Mouse (Mus musculus): ENCODE data around the gene Chrnb4. TPM values are rescaled to one million over a fixed set of nuclear protein-coding genes. Genes with fewer than 3 reads are reported as not detected.

The Chrnb4 gene
- polyA plus RNA-seq, 1 experiment from 2014 or later = 0.10 TPM

DNA sequence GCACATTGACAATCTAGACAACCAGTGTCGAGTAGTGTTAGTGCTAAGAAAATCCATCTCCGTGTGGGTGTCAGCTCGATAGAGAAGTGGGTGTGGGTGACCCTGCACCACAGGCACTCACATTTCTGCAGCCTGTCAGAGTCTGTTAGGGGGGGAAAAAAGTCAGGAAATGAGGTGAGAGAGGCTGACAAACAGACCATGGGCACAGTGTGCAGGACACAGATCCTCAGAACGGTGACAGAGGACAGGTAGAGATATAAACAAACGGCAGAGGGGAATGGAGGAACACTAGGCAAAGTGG, 19.3 kb upstream of the Chrnb4 start:
- no peaks in the 10 kb centered on the region for H3K9me3 ChIP-seq (ENCODE audit: low read length)
- no peak overlapping the region for H3K4me3 ChIP-seq (ENCODE audit: low read depth, low read length)
- H3K4me2 ChIP-seq (replicated peaks; ENCODE audit: low read depth, low read length) = no peak overlapping the region
- ATAC-seq (no peak), DNase-seq (ENCODE audit: low spot score) (no peak)
- H3K9ac ChIP-seq (replicated peaks; ENCODE audit: low read depth) = no peak overlapping the region
- no peaks in the 10 kb centered on the region for H3K27me3 ChIP-seq (replicated peaks; ENCODE audit: insufficient read depth, low read length)
- TF ChIP-seq EP300 (IDR thresholded peaks at IDR 0.05) (no peak), CTCF (IDR thresholded peaks at IDR 0.05) (no peak)
- H3K27ac ChIP-seq (ENCODE audit: low read length) = no peak overlapping the region
- WGBS = 20% methylated on average over 5 of the region's 5 CpGs
- no peaks in the 10 kb centered on the region for H3K4me1 ChIP-seq (ENCODE audit: insufficient read depth, low read depth, low read length)
- H3K36me3 ChIP-seq (ENCODE audit: insufficient read depth, low read length) = no peaks in the 10 kb centered on the region

DNA sequence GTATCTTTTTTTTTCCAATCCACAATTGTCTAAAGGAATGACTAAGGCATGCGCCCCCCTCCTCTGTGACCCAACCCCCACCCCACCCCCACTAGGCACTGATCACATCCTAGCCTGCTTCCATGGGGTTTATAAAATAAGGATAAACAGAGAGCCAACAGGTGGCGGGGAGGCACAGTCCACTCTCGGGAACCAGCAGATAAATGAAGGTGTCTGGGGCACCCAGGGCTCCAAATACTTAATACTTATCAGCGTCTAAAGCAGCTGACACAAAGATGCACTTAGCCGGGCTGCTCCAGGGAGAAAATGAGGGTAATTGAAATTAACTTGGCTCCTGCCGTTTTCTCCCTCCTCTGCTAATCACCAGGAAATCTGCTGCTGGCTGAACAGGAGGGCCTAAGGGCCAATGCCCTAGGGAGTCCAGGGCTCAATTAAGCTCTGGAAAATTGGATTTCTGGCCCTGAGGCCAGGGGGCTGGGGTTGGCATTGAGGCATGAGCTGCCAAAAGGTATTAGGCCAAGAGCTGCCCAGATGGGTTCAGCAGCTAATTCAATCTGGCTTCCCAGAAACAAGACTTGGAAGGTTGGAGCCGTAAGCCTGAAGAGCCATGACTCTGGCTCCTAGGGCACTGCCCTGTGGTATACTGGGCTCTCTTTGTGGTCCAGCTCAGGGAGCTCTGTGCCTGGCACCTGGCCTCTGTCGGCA, 18.8 kb upstream of the Chrnb4 start:
- no peak for ATAC-seq
- no peak overlapping the region for H3K4me2 ChIP-seq (replicated peaks; ENCODE audit: low read depth, low read length)
- 28% methylated on average over 8 of the region's 8 CpGs for WGBS
- no peaks in the 10 kb centered on the region for H3K36me3 ChIP-seq (ENCODE audit: insufficient read depth, low read length)
- H3K9me3 ChIP-seq (ENCODE audit: low read length) = no peaks in the 10 kb centered on the region
- H3K27me3 ChIP-seq (replicated peaks; ENCODE audit: insufficient read depth, low read length) = no peaks in the 10 kb centered on the region
- TF ChIP-seq EP300 (IDR thresholded peaks at IDR 0.05) (no peak), CTCF (IDR thresholded peaks at IDR 0.05) (no peak)
- H3K4me1 ChIP-seq (ENCODE audit: insufficient read depth, low read depth, low read length) = no peaks in the 10 kb centered on the region
- no peak overlapping the region for H3K4me3 ChIP-seq (ENCODE audit: low read depth, low read length)
- no peak for DNase-seq (ENCODE audit: low spot score)
- H3K27ac ChIP-seq (ENCODE audit: low read length) = no peak overlapping the region
- H3K9ac ChIP-seq (replicated peaks; ENCODE audit: low read depth) = no peak overlapping the region

DNA sequence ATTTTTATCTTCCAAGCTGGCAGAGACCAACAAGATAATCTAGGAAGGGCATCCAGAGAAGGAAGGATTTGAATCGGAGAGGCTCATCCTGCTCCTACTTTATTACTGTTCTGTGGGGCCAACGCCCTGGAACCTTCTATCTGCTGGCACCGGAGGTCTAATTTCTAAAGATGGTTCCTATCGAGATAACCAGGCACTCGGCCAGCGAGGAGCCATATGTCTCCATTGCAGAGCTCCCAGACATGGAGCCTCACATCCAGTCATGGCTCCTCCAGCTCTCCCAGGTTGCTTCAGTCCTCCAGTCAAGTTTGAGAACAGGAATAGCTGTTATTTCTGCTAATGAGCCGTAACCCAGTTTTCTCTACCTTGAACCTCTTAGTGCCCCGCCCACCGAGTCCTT, 16.7 kb upstream of the Chrnb4 start:
- Histone ChIP-seq H3K27ac (ENCODE audit: low read length) (no peak overlapping the region), H3K4me3 (ENCODE audit: low read depth, low read length) (no peak overlapping the region), H3K9ac (replicated peaks; ENCODE audit: low read depth) (no peak overlapping the region), H3K9me3 (ENCODE audit: low read length) (no peaks in the 10 kb centered on the region), H3K4me1 (ENCODE audit: insufficient read depth, low read depth, low read length) (no peaks in the 10 kb centered on the region), H3K36me3 (ENCODE audit: insufficient read depth, low read length) (no peaks in the 10 kb centered on the region), H3K4me2 (replicated peaks; ENCODE audit: low read depth, low read length) (no peak overlapping the region), H3K27me3 (replicated peaks; ENCODE audit: insufficient read depth, low read length) (no peaks in the 10 kb centered on the region)
- TF ChIP-seq EP300 (IDR thresholded peaks at IDR 0.05) = no peak
- no peak for TF ChIP-seq CTCF (IDR thresholded peaks at IDR 0.05)
- 84% methylated on average over 9 of the region's 9 CpGs for WGBS
- DNase-seq (ENCODE audit: low spot score) = no peak
- ATAC-seq = no peak

DNA sequence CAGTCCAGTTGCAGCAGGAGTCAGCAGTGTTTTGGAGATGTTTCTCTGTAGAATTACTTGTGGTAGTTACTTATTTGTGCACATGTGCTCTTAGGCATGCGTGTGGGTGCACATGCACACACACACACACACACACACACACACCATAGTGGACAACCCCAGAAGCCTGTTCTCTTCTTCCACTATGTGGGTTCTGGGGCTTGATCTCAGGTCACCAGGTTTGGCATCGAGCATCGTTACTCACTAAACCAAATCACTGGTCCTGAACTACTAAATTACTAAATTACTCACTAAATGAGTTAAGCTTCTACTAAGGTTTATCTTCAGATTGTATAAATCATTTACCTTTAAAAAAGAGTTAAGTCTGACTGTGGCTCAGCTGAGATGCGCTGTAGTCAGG, 9.5 kb upstream of the Chrnb4 start:
- DNase-seq (ENCODE audit: low spot score) (no peak), ATAC-seq (no peak)
- 82% methylated on average over 4 of the region's 4 CpGs for WGBS
- Histone ChIP-seq H3K27me3 (replicated peaks; ENCODE audit: insufficient read depth, low read length) (no peaks in the 10 kb centered on the region), H3K9ac (replicated peaks; ENCODE audit: low read depth) (no peak overlapping the region), H3K36me3 (ENCODE audit: insufficient read depth, low read length) (no peaks in the 10 kb centered on the region), H3K9me3 (ENCODE audit: low read length) (no peaks in the 10 kb centered on the region), H3K27ac (ENCODE audit: low read length) (no peak overlapping the region), H3K4me2 (replicated peaks; ENCODE audit: low read depth, low read length) (no peak overlapping the region), H3K4me1 (ENCODE audit: insufficient read depth, low read depth, low read length) (no peaks in the 10 kb centered on the region), H3K4me3 (ENCODE audit: low read depth, low read length) (no peak overlapping the region)
- TF ChIP-seq CTCF (IDR thresholded peaks at IDR 0.05) (no peak), EP300 (IDR thresholded peaks at IDR 0.05) (no peak)

DNA sequence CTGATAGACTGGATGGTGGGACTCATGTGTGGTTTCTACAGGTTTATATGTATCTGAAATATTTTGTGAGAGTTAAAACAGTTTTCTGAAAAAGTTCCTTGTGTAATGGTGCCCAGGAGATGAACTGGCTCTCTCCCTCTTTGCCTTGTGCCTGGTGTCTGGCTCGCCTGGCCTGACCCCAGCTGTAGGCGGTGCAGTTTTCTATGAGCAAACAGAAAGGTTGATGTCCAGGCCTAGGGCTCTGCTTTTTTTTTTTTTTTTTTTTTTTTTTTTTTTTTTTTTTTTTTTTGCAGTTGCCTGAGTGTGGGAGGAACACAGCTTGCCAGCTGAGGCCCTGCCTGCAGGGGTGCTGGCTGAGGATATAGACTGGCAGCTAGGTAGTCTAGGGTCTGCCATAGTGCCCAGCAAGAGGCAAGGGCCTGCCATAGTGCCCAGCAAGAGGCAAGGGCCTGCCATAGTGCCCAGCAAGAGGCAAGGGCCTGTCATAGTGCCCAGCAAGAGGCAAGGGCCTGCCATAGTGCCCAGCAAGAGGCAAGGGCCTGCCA, 6.9 kb upstream of the Chrnb4 start:
- no peaks in the 10 kb centered on the region for H3K4me1 ChIP-seq (ENCODE audit: insufficient read depth, low read depth, low read length)
- no peak for TF ChIP-seq CTCF (IDR thresholded peaks at IDR 0.05)
- TF ChIP-seq EP300 (IDR thresholded peaks at IDR 0.05) = no peak
- no peaks in the 10 kb centered on the region for H3K9me3 ChIP-seq (ENCODE audit: low read length)
- H3K27me3 ChIP-seq (replicated peaks; ENCODE audit: insufficient read depth, low read length) = no peaks in the 10 kb centered on the region
- ATAC-seq = no peak
- H3K4me2 ChIP-seq (replicated peaks; ENCODE audit: low read depth, low read length) = no peak overlapping the region
- no peak overlapping the region for H3K27ac ChIP-seq (ENCODE audit: low read length)
- 68% methylated on average over 2 of the region's 2 CpGs for whole genome bisulfite sequencing
- no peak overlapping the region for H3K4me3 ChIP-seq (ENCODE audit: low read depth, low read length)
- H3K36me3 ChIP-seq (ENCODE audit: insufficient read depth, low read length) = no peaks in the 10 kb centered on the region
- no peak for DNase-seq (ENCODE audit: low spot score)
- no peak overlapping the region for H3K9ac ChIP-seq (replicated peaks; ENCODE audit: low read depth)

DNA sequence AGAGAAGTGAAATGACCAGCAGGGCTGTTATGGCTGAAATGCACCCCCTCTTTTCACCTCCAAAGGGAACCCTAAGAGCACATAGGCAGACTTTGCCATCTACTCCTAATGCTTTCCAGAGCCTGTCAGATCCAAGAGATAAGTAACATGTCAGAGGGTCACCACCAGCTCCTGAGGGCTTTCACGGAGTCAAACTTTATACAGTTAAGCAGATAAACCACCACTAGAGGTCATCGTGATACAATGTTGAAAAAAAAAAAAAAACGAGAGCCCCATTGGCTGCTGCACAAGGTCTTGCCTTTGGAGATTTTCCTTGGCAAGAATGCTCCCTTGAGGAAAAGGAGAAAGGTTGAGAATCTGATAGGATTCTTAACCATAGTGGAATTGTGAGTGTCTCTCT, 1.8 kb downstream of the Chrnb4 start:
- H3K9me3 ChIP-seq (ENCODE audit: low read length) = no peaks in the 10 kb centered on the region
- H3K27ac ChIP-seq (ENCODE audit: low read length) = no peak overlapping the region
- H3K36me3 ChIP-seq (ENCODE audit: insufficient read depth, low read length) = no peaks in the 10 kb centered on the region
- H3K4me2 ChIP-seq (replicated peaks; ENCODE audit: low read depth, low read length) = no peak overlapping the region
- 0% methylated on average over 3 of the region's 3 CpGs for WGBS
- ATAC-seq = no peak
- H3K4me1 ChIP-seq (ENCODE audit: insufficient read depth, low read depth, low read length) = no peaks in the 10 kb centered on the region
- TF ChIP-seq EP300 (IDR thresholded peaks at IDR 0.05) = no peak
- TF ChIP-seq CTCF (IDR thresholded peaks at IDR 0.05) = peak; percentile 40
- H3K9ac ChIP-seq (replicated peaks; ENCODE audit: low read depth) = no peak overlapping the region
- no peak overlapping the region for H3K4me3 ChIP-seq (ENCODE audit: low read depth, low read length)
- DNase-seq (ENCODE audit: low spot score) = peak; percentile 22
- H3K27me3 ChIP-seq (replicated peaks; ENCODE audit: insufficient read depth, low read length) = no peaks in the 10 kb centered on the region

DNA sequence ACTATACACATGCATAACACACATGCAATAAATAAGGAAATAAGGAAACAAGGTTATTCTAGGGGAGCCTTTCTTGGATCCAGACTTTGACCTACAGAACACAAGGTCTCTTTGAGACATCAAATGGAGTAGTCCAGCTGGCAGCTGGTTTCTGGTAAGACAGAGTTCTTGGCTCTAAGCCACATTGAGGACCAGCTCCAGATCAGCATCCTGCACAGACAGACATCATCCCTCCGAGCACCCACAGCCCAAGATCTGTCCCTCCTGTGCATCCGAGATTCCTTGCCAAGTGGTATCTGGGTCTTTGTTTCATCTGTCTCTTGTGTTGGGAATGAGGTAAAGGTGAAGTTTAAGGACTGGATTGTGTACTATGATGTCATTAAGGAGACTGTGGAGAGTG, 3.6 kb downstream of the Chrnb4 start:
- no peaks in the 10 kb centered on the region for H3K27me3 ChIP-seq (replicated peaks; ENCODE audit: insufficient read depth, low read length)
- H3K4me3 ChIP-seq (ENCODE audit: low read depth, low read length) = no peak overlapping the region
- WGBS = 68% methylated on average over 2 of the region's 2 CpGs
- ATAC-seq (no peak), DNase-seq (ENCODE audit: low spot score) (no peak)
- H3K9me3 ChIP-seq (ENCODE audit: low read length) = no peaks in the 10 kb centered on the region
- no peak overlapping the region for H3K27ac ChIP-seq (ENCODE audit: low read length)
- no peak for TF ChIP-seq EP300 (IDR thresholded peaks at IDR 0.05)
- TF ChIP-seq CTCF (IDR thresholded peaks at IDR 0.05) = no peak
- no peaks in the 10 kb centered on the region for H3K4me1 ChIP-seq (ENCODE audit: insufficient read depth, low read depth, low read length)
- H3K36me3 ChIP-seq (ENCODE audit: insufficient read depth, low read length) = no peaks in the 10 kb centered on the region
- no peak overlapping the region for H3K9ac ChIP-seq (replicated peaks; ENCODE audit: low read depth)
- H3K4me2 ChIP-seq (replicated peaks; ENCODE audit: low read depth, low read length) = no peak overlapping the region

Measured in lung, postnatal 0 days (tissue).